Mouse (Mus musculus) E14TG2a.4 (cell line): ENCODE results near the gene Stxbp4.

ENCODE experiments used
- CTCF ChIP-seq: conservative IDR thresholded peaks from 2 replicates; pipeline ENCODE4 v1.5.1; 2014; ENCODE audit warnings: low read length
- NANOG ChIP-seq: IDR thresholded peaks from 2 replicates; pipeline ENCODE4 v1.6.1; 2014; ENCODE audit warnings: borderline replicate concordance, low read length, mixed read lengths
- POU5F1 ChIP-seq: IDR thresholded peaks from 2 replicates; pipeline ENCODE4 v1.6.1; 2014; ENCODE audit warnings: low read length, borderline replicate concordance

DNA sequence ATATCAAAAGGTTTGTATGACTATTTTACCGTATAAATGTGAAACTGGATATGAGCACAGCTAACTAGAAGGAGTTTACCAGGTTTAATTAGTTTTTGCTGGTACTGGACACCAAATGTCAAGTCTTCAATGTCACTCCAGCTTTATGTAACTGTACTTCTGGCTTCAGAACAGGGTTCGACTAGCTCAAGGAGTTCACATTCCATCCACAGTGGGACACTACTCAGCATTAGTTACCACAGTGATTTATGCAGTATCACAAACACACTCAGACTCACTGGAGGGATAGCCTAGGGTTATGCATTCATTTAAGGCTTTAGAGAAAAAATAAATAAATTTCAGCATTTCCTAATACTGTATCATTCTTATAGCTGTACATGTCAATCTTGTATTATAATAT is 5.4 kb downstream of the Stxbp4 start:
- TF ChIP-seq CTCF = no peak
- no peak for TF ChIP-seq NANOG
- TF ChIP-seq POU5F1 = no peak
